Mouse (Mus musculus) erythroid progenitor cell, adult 5-6 weeks (primary cell): ENCODE data around the gene Rab3b. TPM values are rescaled to one million over a fixed set of nuclear protein-coding genes. Genes with fewer than 3 reads are reported as not detected.
A peak's percentile ranks its signal among the peaks of the same experiment; 100 is the strongest.

Experiments
- ATAC-seq: replicated peaks from 2 replicates; pipeline ENCODE4 v1.8.0; 2016; ENCODE audit warnings: moderate number of reproducible peaks, mild to moderate bottlenecking, moderate TSS enrichment, inconsistent platforms; ENCODE audit not compliant: poor library complexity, low FRiP score, severe bottlenecking
- total RNA-seq, 2 experiments: library from RNA; stranded (forward) in 1 of 2; stranded (reverse) in 1 of 2; fragments of 150-400 nt in 1 of 2; fragments of 186-747, 209-891 nt in 1 of 2; gene quantifications; 2 replicates each; pipeline versions ENCODE4 v1.2.3 to v1.2.4; 2015 to 2017; ENCODE audit warnings: low replicate concordance in 2 of 2

Gene Rab3b
- total RNA-seq, 2 experiments from 2014 or later, result not detected

DNA sequence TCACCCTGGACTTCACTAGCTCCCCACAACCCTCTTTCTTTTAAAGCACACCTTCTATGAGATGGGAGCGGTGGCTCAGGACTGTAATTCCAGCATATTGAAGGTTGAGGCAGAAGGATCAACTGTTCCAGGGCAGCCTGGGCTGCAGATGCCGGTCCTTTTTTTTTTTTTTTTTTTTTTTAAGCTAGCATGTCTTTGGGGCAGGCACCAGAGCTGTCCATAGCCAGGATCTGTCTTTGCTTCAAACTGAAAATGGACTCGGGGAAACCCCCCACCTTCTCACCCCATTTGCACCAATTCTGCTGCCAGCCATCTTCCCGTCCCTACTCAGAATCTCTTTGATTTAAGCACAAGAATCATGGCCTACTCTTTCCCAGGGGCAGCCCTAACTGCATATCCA lies 63.3 kb downstream of the Rab3b start:
- ATAC-seq, result no peak

DNA sequence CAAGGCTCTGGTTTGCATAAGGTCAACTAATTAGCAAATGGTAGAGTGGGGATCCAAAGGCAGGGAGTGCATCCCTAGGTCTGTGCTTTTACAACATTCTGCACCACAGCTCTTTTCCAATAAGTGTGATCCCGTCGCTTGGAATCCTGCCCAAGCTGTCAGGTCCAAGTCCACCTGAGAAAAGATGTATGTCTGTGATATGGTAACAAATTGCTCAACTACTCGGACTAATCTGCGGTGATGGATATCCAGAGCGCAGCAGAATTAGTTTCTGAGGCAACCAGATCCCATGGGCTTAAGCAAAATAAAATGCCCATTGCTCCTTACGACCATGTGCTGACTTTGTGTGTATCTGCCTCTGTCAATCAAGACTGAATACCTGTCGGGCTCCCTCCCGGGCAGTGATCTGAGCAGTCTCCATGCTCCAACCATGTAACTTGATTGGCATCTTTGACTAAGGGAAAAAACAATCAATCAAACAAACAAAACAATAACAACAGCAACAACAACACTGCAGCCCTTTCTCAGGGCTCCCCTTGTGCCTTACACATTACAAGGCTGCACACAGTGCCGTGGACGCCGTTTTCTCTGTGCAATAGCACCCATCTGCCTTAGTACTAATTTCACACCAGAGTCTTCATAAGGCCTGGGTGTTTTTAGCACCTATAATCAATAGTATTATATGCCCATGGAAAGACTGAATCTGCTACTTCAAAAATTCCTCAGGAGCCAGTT lies 64.3 kb downstream of the Rab3b start:
- no peak for ATAC-seq

DNA sequence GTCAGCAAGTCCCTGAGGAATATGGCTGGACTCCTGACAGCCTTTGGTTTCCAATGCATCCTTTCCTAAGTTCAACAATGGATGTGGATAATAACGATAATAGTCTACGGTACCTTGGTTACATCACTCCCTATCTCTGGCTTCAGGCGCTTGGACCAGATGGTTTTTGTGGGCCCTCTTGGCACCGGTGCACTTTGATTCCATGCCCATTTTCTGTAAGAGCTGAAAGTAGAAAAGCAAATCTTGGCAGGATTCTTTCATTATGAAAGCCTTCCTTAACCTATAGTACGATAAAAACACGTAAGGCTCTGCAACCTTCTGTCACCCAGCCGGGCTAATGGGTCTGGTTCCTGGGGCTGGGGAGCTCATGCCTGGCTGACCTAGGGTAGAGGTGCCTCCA lies 70.3 kb downstream of the Rab3b start:
- no peak for ATAC-seq

GRCm38 (mm10) chr4:108950201-108950600 lies 71.3 kb downstream of the Rab3b start:
- ATAC-seq, result no peak

DNA sequence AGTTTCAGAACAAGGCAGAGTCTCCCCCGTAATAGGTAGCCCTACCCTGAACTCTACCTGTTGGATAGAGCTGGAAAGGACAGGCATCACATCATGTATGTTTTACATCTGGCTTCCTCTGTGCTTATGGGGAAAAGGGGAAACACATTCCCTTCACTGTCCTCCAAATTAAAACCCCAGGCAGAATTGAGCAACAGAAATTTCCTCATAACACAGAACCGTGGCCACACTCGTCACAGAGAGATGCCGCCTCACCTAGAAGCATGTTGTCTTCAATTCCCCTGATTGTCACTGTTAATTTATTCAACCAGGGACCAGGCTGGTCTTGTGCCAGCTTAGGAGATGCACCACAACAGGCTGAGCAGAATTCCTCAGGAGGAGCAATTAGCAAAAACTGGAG lies 72.8 kb downstream of the Rab3b start:
- no peak for ATAC-seq

GRCm38 (mm10) chr4:108959696-108960095 lies 80.8 kb downstream of the Rab3b start:
- peak; percentile 51 for ATAC-seq

- ATAC-seq, result peak; percentile 92
These were observed 82.0 kb downstream of the Rab3b start for GRCm38 (mm10) chr4:108960619-108961460.

DNA sequence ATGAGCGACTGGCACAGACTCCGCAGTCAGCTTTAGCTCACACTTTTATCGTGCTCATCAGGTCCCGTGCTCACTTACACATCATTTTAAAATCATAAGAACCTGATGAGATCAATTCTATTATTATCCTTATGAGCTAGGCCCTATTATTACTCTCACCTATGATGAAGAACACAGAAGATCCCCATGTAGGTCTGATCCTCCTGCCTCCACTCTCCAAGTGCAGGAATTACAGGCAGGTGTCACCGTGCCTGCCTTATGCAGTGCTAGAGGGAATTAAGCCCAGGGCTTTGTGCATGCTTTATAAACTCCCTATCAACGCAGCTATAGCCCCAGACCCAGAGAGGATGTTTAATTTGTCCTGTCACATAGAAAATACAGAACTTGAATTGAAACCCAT lies 84.2 kb downstream of the Rab3b start:
- no peak for ATAC-seq

DNA sequence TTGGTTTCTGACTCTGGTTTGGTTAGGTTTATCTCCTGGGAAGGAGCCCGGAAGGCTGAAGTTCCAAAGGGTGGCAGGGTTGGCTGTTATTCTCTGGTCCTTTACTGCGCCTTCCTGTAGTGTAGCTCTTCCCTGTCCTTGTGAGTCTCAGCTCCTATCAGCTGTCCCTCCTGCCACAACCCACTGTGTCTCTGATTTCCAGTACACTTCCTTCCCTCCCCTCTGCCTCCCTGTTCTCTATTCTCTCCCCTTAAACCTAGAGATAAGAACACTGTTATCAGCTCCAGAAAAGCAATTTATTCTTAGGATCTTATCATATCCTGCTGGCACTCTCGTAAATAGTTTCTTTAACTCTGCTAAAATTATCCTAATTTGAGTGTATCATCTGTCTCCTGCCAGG lies 90.7 kb downstream of the Rab3b start:
- ATAC-seq, result no peak

DNA sequence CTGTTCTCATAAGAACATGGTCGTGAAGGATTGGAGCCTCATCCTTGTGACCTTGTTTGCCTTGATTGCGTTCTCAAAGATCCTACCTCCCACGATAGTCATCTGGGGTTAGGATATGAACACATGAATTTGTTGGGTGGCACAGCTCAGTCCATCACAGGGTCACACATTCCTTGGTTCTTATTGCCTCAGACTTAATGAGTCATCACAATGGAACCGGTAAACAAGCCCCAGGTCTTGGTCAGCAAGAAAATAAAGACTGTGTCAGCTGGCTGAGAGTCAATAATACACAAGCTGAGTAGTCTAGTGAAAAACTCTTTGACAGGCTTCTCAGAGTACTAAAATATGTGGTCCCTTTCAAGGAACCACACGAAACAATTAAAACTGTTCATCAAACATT lies 92.2 kb downstream of the Rab3b start:
- ATAC-seq, result no peak

GRCm38 (mm10) chr4:108976458-108977071 lies 97.7 kb downstream of the Rab3b start:
- peak; percentile 92 for ATAC-seq

GRCm38 (mm10) chr4:108986833-108987472 lies 108.1 kb downstream of the Rab3b start:
- no peak for ATAC-seq

- no peak for ATAC-seq
These were observed 108.6 kb downstream of the Rab3b start for GRCm38 (mm10) chr4:108987473-108987842.

GRCm38 (mm10) chr4:108989430-108989829 lies 110.6 kb downstream of the Rab3b start:
- 0 out of 2 replicates have a peak, but pooled peaks have one; percentile 2 for ATAC-seq

DNA sequence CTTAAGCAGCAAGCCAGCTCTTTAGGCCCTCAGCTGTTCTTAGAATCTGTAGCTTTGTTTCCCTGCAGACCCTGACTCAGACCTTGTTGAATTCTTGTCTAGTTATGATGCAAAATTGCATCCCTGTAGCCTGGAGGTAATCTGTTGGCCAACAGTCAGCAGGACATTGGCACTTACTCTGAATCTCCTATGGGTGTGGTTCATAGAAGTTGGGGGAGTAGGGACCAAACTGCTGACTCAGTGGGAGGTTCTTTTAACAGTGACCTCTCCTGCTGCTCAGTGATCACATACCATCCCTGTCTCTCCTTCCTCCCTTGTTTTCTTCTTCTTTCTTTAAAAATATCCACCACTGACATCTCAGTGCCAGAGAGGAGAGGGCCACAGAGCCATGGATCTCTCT lies 111.2 kb downstream of the Rab3b start:
- peak; percentile 98 for ATAC-seq

DNA sequence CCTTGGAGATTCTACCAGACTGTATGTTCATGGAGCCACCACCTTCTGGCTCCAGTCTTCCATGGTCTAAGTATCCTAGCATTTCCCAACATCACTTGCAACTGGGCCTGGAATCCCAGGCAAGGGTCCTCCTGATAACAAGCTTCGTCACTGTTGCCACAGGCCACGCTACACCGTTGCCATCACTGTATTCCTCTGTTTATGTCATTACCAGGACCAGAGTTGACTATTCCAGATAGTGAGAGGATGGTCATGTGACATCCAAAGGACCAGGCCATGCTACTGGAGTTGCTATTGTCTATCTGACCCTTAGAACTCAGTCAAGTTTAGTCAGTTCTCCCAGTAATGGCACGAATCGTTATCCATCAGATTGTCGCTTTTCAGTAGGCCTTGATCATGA lies 111.7 kb downstream of the Rab3b start:
- peak; percentile 26; the same call in 1 of the 2 replicates for ATAC-seq

- ATAC-seq, result no peak
These were observed 112.9 kb downstream of the Rab3b start for GRCm38 (mm10) chr4:108991811-108992210.
